Mouse (Mus musculus) heart, postnatal 0 days (tissue): ENCODE data around the gene Depdc5. TPM values are rescaled to one million over a fixed set of nuclear protein-coding genes. Genes with fewer than 3 reads are reported as not detected.
"Not testable (repeated sequence)": the region's sequence is repeated elsewhere in the genome, so short reads cannot be mapped to it uniquely, and the experiment has no call there.

ENCODE experiments used
- ATAC-seq: fragments of 200-750 bp; cut with Nextera tagmentation; 2 replicates; pipeline ENCODE4 v1.8.0; 2017; ENCODE audit warnings: low read depth, moderate number of reproducible peaks, moderate library complexity; ENCODE audit not compliant: insufficient read depth
- DNase-seq: peaks from one replicate; pipeline ENCODE4 v3.0.0-alpha.2; 2016; ENCODE audit warnings: low spot score
- H3K27ac ChIP-seq: fragments of 300-500 bp; sonication (generic); 2 replicates; pipeline ENCODE4 v1.5.1; 2014; ENCODE audit warnings: low read depth, mild to moderate bottlenecking
- H3K27me3 ChIP-seq: fragments of 300-500 bp; sonication (generic); 2 replicates; pipeline ENCODE4 v1.6.1; 2014; ENCODE audit warnings: low read length, mixed read lengths; ENCODE audit not compliant: control insufficient read depth, insufficient read depth
- H3K36me3 ChIP-seq: fragments of 300-500 bp; sonication (generic); replicated peaks from 2 replicates; pipeline ENCODE4 v1.6.1; 2014; ENCODE audit warnings: low read length, mixed read lengths; ENCODE audit not compliant: control insufficient read depth, insufficient read depth
- H3K4me1 ChIP-seq: fragments of 300-500 bp; sonication (generic); 2 replicates; pipeline ENCODE4 v1.6.1; 2014; ENCODE audit warnings: antibody characterized with exemption; ENCODE audit not compliant: control insufficient read depth, insufficient read depth
- H3K4me2 ChIP-seq: fragments of 300-500 bp; sonication (generic); 2 replicates; pipeline ENCODE4 v1.6.1; 2014; ENCODE audit warnings: low read depth, mild to moderate bottlenecking, low read length, moderate library complexity
- H3K4me3 ChIP-seq: fragments of 300-500 bp; sonication (generic); 2 replicates; pipeline ENCODE4 v1.5.1; 2014; ENCODE audit warnings: low read depth, low read length
- H3K9ac ChIP-seq: fragments of 300-500 bp; sonication (generic); replicated peaks from 2 replicates; pipeline ENCODE4 v1.6.1; 2014; ENCODE audit warnings: low read depth, low read length, mixed read lengths
- H3K9me3 ChIP-seq: fragments of 300-500 bp; sonication (generic); replicated peaks from 2 replicates; pipeline ENCODE4 v1.6.1; 2016; ENCODE audit warnings: low read length; ENCODE audit not compliant: control insufficient read depth
- CTCF ChIP-seq: IDR thresholded peaks from 2 replicates; pipeline ENCODE4 v1.5.1; 2016; ENCODE audit warnings: antibody characterized with exemption, control low read depth, low read depth
- EP300 ChIP-seq: IDR thresholded peaks from 2 replicates; pipeline ENCODE4 v1.6.1; 2016; ENCODE audit warnings: antibody characterized with exemption, low read depth
- WGBS: fragments of 180-500 bp; shearing (Covaris S2); extraction: QIAGEN DNeasy Blood & Tissue Kit; methylation state at CpG from one replicate; pipeline ENCODE4 v1.1.7; 2014; 5-methylcytosine and 5-hydroxymethylcytosine counted together
- polyA plus RNA-seq: library from polyadenylated mRNA; unstranded; fragments of >200 nt; fragmentation: Nextera tagmentation; extraction: Ambion mirVana; gene quantifications from 2 replicates; pipeline ENCODE4 v1.2.1, GENCODE M21; 2015
- total RNA-seq: library from RNA; depleted of rRNA; stranded (reverse); fragments of >200 nt; gene quantifications from 2 replicates; pipeline ENCODE4 v1.2.3, GENCODE M21; 2014; ENCODE audit warnings: low replicate concordance

The Depdc5 gene
- total and polyA plus RNA-seq, 2 experiments from 2014 or later: 5.9 to 58.4 TPM

DNA sequence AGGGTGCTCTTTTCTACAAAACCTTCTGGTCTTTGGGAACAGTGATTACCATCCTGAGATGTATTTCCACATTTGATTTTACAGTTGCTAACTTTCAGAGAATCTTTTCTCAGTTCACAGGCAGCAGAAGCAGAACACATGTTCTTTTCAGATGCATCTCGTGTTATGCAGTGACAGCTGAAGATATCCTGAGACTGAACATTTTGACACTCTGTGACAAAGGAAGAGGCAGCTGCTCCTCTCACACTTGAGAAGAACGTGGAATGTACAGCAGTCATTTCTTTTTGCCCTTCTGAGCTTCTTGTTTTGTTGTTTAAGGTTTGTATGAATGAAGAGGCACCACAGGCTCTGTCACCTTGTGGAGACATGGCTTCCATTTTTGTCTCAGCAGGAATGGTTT, 33.4 kb upstream of the Depdc5 start:
- DNase-seq (no peak), ATAC-seq (no peak)
- no peak overlapping the region for H3K4me3 ChIP-seq
- H3K9ac ChIP-seq: no peak overlapping the region
- no peak overlapping the region for H3K4me2 ChIP-seq
- no peaks in the 10 kb centered on the region for H3K4me1 ChIP-seq
- peaks cover 81% of the 10 kb centered on the region for H3K36me3 ChIP-seq
- H3K9me3 ChIP-seq: no peaks in the 10 kb centered on the region
- H3K27ac ChIP-seq: no peak overlapping the region
- 74% methylated on average over 2 of the region's 2 CpGs for WGBS
- H3K27me3 ChIP-seq: no peaks in the 10 kb centered on the region
- TF ChIP-seq CTCF (no peak), EP300 (no peak)

DNA sequence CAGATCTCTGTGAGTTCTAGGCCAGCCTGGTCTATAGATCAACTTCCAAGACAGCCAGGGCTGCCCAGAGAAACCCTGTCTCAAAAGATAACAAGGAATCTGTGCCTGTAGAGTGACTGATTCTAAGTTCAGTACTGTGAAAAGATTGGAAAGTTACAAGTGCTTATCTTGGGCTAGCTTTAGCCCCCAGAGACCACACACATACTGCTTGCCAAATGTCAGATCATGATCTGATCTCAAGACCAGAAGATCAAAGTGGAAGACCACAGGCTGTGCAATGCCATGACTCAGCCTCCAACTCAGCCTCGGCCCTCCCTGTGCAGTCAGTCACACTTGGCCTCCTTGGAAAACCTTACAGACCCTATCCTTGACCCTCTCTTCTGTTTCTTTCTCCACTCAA, 29.0 kb upstream of the Depdc5 start:
- no peak overlapping the region for H3K9ac ChIP-seq

DNA sequence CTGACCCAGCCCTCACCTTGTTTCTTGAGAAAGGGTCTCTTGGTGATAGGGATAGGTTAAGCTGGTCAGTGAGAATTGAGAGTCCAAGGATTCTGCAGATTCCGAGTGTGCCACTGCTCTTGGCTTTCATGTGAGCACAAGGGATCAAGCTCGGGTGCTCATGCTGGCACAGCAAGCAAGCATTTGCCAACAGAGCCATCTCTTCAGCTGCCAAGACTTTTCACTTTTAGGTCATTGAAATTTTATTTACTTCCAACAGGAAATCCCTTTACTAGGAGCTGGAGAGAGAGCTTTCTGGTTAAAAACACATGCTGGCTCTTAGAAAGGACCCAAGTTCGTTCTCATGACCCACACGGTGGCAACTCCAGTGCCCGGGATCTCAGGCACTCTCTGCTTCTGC, 26.5 kb upstream of the Depdc5 start:
- Histone ChIP-seq H3K4me2 (no peak overlapping the region), H3K4me3 (no peak overlapping the region), H3K9ac (no peak overlapping the region), H3K27me3 (no peaks in the 10 kb centered on the region), H3K9me3 (no peaks in the 10 kb centered on the region), H3K36me3 (peaks cover 76% of the 10 kb centered on the region), H3K4me1 (no peaks in the 10 kb centered on the region), H3K27ac (no peak overlapping the region)
- ATAC-seq (no peak), DNase-seq (no peak)
- no peak for TF ChIP-seq EP300
- TF ChIP-seq CTCF: no peak
- 88% methylated on average over 5 of the region's 5 CpGs for WGBS

More for the DNA sequence above, 29.0 kb upstream of the Depdc5 start:
- Histone ChIP-seq H3K27me3 (no peaks in the 10 kb centered on the region), H3K4me2 (no peak overlapping the region), H3K9me3 (no peaks in the 10 kb centered on the region), H3K27ac (no peak overlapping the region), H3K36me3 (peaks cover 80% of the 10 kb centered on the region), H3K4me1 (no peaks in the 10 kb centered on the region), H3K4me3 (no peak overlapping the region)
- WGBS: 87% methylated on average over 1 of the region's 1 CpGs
- no peak for DNase-seq
- ATAC-seq: no peak
- no peak for TF ChIP-seq CTCF

DNA sequence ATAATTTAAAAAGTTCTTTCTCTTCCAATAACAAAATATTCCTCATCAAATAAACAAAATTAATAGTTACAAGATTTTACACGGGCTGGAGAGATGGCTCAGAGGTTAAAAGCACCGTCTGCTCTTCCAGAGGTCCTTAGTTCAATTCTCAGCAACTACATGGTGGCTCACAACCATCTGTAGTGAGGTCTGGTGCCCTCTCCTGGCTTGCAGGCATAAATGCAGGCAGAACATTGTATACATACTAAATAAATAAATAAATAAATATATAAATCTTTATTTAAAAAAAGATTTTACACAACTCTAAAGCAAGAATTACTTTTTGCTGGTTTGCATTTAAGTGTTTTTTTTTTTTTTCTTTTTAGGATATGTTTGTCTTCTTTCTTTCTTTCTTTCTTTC, 23.5 kb upstream of the Depdc5 start:
- no peaks in the 10 kb centered on the region for H3K27me3 ChIP-seq
- no peak overlapping the region for H3K4me2 ChIP-seq
- peaks cover 82% of the 10 kb centered on the region for H3K36me3 ChIP-seq
- DNase-seq (no peak), ATAC-seq (no peak)
- TF ChIP-seq EP300 (no peak), CTCF (no peak)
- H3K4me3 ChIP-seq: no peak overlapping the region
- no peak overlapping the region for H3K27ac ChIP-seq
- H3K9ac ChIP-seq: no peak overlapping the region
- no peaks in the 10 kb centered on the region for H3K4me1 ChIP-seq
- WGBS: 96% methylated on average over 2 of the region's 2 CpGs
- no peaks in the 10 kb centered on the region for H3K9me3 ChIP-seq

DNA sequence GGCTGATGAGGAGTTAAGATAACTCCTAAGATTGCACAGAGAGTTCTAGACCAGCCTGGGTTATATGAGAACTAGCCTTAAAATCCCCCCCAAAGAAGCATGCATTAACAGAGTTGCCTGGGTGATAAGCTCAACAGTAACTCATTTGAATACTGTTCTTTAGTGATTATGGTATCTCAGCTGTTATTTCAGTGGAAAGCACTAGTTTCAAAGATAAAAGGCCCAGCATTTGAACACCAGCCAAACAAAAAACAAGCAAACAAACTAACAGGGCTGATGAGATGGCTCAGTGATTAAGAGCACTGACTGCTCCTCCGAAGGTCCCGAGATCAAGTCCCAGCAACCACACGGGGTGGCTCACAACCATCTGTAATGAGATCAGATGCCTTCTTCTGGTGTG, 14.3 kb upstream of the Depdc5 start:
- no peaks in the 10 kb centered on the region for H3K27me3 ChIP-seq
- no peak overlapping the region for H3K27ac ChIP-seq
- TF ChIP-seq CTCF (no peak), EP300 (no peak)
- H3K9me3 ChIP-seq: no peaks in the 10 kb centered on the region
- H3K36me3 ChIP-seq: peaks cover 14% of the 10 kb centered on the region; the same call in 1 of the 2 replicates
- DNase-seq: no peak
- H3K4me3 ChIP-seq: no peak overlapping the region
- ATAC-seq: no peak
- no peak overlapping the region for H3K9ac ChIP-seq
- no peak overlapping the region for H3K4me2 ChIP-seq
- WGBS: 93% methylated on average over 3 of the region's 3 CpGs
- peaks cover 24% of the 10 kb centered on the region for H3K4me1 ChIP-seq

DNA sequence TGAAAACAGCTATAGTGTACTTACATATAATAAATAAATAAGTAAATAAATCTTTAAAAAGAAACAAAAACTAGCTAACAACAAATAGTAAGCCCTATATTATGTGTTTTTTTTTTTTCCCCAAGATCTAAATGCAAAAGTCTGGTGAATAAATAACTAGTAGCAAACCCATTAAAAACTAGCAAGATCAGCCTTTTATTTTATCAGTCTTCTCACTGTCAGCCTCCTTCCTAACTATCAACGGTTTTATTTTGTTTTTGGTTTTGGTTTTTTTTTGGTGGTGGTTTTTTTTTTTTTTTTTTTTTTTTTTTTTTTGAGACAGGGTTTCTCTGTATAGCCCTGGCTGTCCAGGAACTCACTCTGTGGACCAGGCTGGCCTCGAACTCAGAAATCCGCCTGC, 13.9 kb upstream of the Depdc5 start:
- not testable (repeated sequence) for ATAC-seq, H3K36me3 ChIP-seq, H3K9ac ChIP-seq, H3K4me3 ChIP-seq, H3K9me3 ChIP-seq, H3K27me3 ChIP-seq, DNase-seq, H3K4me2 ChIP-seq, H3K27ac ChIP-seq
- peaks cover 24% of the 10 kb centered on the region for H3K4me1 ChIP-seq
- 86% methylated on average over 3 of the region's 3 CpGs for WGBS
